Mouse (Mus musculus) kidney, adult 18-20 months (tissue): Measurements from ENCODE around the gene Adam3.

Experiments
- DNase-seq: peaks from one replicate; pipeline ENCODE4 v3.0.0; 2021

Gene Adam3

DNA sequence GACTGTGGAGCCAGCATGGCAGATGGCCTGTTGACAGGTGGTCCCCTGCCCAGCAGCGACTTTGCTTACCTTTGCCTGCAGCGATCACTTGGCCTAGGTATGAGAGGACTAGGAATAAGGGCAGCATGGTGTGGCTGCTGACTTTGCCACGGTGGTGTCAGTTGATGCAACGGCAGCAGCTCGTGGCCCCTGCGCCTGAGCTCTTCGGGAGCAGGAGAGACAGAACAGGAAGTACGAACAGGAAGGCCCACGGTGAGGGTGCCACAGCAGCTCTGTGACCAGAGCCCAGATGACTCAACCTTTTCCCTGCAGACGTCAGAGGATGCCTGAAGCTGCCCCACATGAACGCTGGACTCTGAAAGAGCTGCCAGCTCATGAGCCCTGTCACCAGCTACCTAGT, at the start of gene Adam3:
Gene Adam3 (minus strand): TSS at position 223 of the 400 bp plus-strand sequence.
- no peak for DNase-seq

DNA sequence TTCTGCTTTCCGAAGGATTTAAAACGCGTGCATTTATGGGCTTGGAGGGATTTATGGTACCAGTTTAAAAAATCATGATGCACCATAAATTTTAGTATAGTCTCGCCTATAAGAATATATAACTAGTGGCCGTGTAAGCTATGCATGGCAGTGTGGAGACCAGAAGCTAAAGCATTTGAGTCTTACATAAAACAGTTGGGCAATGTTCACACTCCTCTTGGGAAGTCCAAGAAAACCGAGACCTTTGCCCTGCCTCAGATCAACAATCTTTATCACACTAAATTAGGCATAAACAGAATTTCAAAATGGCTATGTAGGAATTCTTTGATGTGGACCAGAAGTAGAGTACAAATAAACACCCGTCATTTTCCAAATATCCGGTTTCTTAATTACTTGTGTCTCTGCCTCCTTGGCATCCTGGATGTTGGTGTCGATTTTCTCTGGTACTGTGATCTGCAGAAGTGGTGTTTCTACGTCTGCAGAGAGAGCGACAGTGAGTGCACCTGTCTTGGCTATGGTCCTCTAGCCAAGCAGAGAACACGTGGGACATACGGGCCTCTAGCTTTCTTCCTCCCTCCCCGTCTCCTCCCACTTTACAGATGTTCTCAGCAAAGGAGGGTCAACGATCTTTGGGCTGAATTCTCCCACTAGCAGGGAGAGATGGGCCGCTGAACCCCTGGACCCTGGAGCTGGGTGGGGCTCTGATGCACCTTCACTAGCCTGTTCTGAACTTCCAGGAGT, 596 bp downstream of the Adam3 start:
- DNase-seq, result no peak
